Comparison of ENCODE assay signal across 8 mouse cellular contexts in genomic region chr2:104145983-104146382, GRCm38 (mm10). TPM values are rescaled to one million over a fixed set of nuclear protein-coding genes. Genes with fewer than 3 reads are reported as not detected.
DNase-seq lines count a peak whose midpoint lies in the region; TF ChIP-seq lines count a peak whose summit lies in the region.

No protein-coding gene starts in this region.

- no peak for TF ChIP-seq POLR2A in thymus, adult 2 months (IDR thresholded peaks at IDR 0.05; ENCODE audit: control insufficient read depth, extremely low read depth, insufficient read depth, low read length, poor library complexity)
- TF ChIP-seq POLR2A in kidney, adult 2 months (IDR thresholded peaks at IDR 0.05; ENCODE audit: low read depth, low read length): no peak

- H3K4me1 ChIP-seq in thymus, adult 2 months (replicated peaks; ENCODE audit: control insufficient read depth, insufficient read depth, low read length): no peaks in the 10 kb centered on the region
- H3K4me1 ChIP-seq in embryonic facial prominence, embryonic 10.5 days: peaks cover 7% of the 10 kb centered on the region
- no peaks in the 10 kb centered on the region for H3K4me1 ChIP-seq in kidney, adult 2 months (ENCODE audit: control insufficient read depth, insufficient read depth, low read length)

- no peaks in the 10 kb centered on the region for H3K9me3 ChIP-seq in embryonic facial prominence, embryonic 10.5 days

- TF ChIP-seq CTCF in thymus, adult 2 months (IDR thresholded peaks at IDR 0.05; ENCODE audit: borderline replicate concordance, control insufficient read depth, extremely low read depth, insufficient read depth, low read length, poor library complexity): no peak
- TF ChIP-seq CTCF in kidney, adult 2 months (conservative IDR thresholded peaks at IDR 0.05; ENCODE audit: insufficient read depth, insufficient read length, low read depth, low read length): no peak

- no peaks in the 10 kb centered on the region for H3K27me3 ChIP-seq in thymus, adult 2 months (ENCODE audit: control insufficient read depth, insufficient read depth, low read length)
- H3K27me3 ChIP-seq in embryonic facial prominence, embryonic 10.5 days (replicated peaks; ENCODE audit: low read depth, poor library complexity, severe bottlenecking): no peaks in the 10 kb centered on the region; the same call in 1 of the 2 replicates
- H3K27me3 ChIP-seq in kidney, adult 2 months (replicated peaks; ENCODE audit: control insufficient read depth, insufficient read depth, low read length): no peaks in the 10 kb centered on the region

- 32% methylated on average over 1 of the region's 1 CpGs for WGBS in thymus, adult 2 months
- WGBS in embryonic facial prominence, embryonic 10.5 days: 63% methylated on average over 1 of the region's 1 CpGs
- WGBS in kidney, adult 2 months: 57% methylated on average over 1 of the region's 1 CpGs

- H3K36me3 ChIP-seq in thymus, adult 2 months (ENCODE audit: control insufficient read depth, insufficient read depth, low read length): no peaks in the 10 kb centered on the region
- H3K36me3 ChIP-seq in embryonic facial prominence, embryonic 10.5 days (replicated peaks): no peaks in the 10 kb centered on the region
- H3K36me3 ChIP-seq in kidney, adult 2 months (ENCODE audit: control insufficient read depth, insufficient read depth, low read length): no peaks in the 10 kb centered on the region

- DNase-seq in frontal cortex, postnatal 36 days (ENCODE audit: low spot score in 2 of 2): peak; percentile 30 to 52
- no peak for DNase-seq in frontal cortex, postnatal 10 days (ENCODE audit: low spot score in 2 of 2)
- peak; percentile 22 for DNase-seq in thymus, postnatal 14 days
- no peak for DNase-seq in thymus, adult 2 months
- peak; percentile 18 for DNase-seq in embryonic facial prominence, embryonic 10.5 days (ENCODE audit: low spot score)
- DNase-seq in right cerebral cortex, postnatal 25 days: peak; percentile 33
- DNase-seq in cerebellum, adult 9-10 months: no peak
- no peak for DNase-seq in kidney, adult 2 months

- H3K4me3 ChIP-seq in thymus, adult 2 months (ENCODE audit: control insufficient read depth, insufficient read depth, low read length): no peak overlapping the region
- H3K4me3 ChIP-seq in embryonic facial prominence, embryonic 10.5 days: no peak overlapping the region
- H3K4me3 ChIP-seq in kidney, adult 2 months (ENCODE audit: insufficient read depth, low read depth, low read length): no peak overlapping the region

- no peak overlapping the region for H3K27ac ChIP-seq in thymus, adult 2 months (ENCODE audit: control insufficient read depth, insufficient read depth, low read length)
- H3K27ac ChIP-seq in embryonic facial prominence, embryonic 10.5 days (replicated peaks): no peak overlapping the region
- H3K27ac ChIP-seq in kidney, adult 2 months (ENCODE audit: insufficient read depth, low read depth, low read length): no peak overlapping the region

RNA-seq across cellular contexts. Expression of gene A930018P22Rik, which starts 23.4 kb away (rescaled TPM):
- polyA plus RNA-seq in thymus, adult 2 months (2012; rRNA removed): 0.45 TPM in 1 of 2 replicates, not detected in the other
- not detected in 2 replicates for polyA plus RNA-seq in embryonic facial prominence, embryonic 10.5 days (2016; fragmentation: Nextera tagmentation; extraction: Ambion mirVana)
- polyA plus RNA-seq in kidney, adult 2 months (2012; rRNA removed): 0.12 and 0.19 TPM in 2 replicates

RNA-seq across cellular contexts. Expression of gene Cd59a, which starts 50.4 kb away (rescaled TPM):
- 3.5 and 4.5 TPM in 2 replicates for polyA plus RNA-seq in thymus, adult 2 months (2012; rRNA removed)
- polyA plus RNA-seq in embryonic facial prominence, embryonic 10.5 days (2016; fragmentation: Nextera tagmentation; extraction: Ambion mirVana): 21.7 and 22.4 TPM in 2 replicates
- 31.1 and 31.6 TPM in 2 replicates for polyA plus RNA-seq in kidney, adult 2 months (2012; rRNA removed)

Comparison
In these comparisons a context has a peak if more than half of its experiments do, and no peak if none do; other contexts are left out.
1. DNase-seq: peak in frontal cortex, postnatal 36 days (2 of 2), thymus, postnatal 14 days (single experiment), embryonic facial prominence, embryonic 10.5 days (single experiment) and right cerebral cortex, postnatal 25 days (single experiment); none in frontal cortex, postnatal 10 days (0 of 2), thymus, adult 2 months (single experiment), cerebellum, adult 9-10 months (single experiment) and kidney, adult 2 months (single experiment).